Mouse (Mus musculus): ENCODE measurements around the gene Olfr690.
"Not testable (repeated sequence)": the region's sequence is repeated elsewhere in the genome, so short reads cannot be mapped to it uniquely, and the experiment has no call there.

GRCm38 (mm10) chr7:105356064-105356463 lies 22.2 kb upstream of the Olfr690 start:
- not testable (repeated sequence) for TF ChIP-seq CTCF (IDR thresholded peaks at IDR 0.05; ENCODE audit: extremely low read depth, insufficient read length, insufficient replicate concordance, low read depth, low read length); POLR2A (IDR thresholded peaks at IDR 0.05; ENCODE audit: low read depth, low read length)

Measured in small intestine, adult 2 months (tissue).